Mouse (Mus musculus) CH12.LX (cell line): Measurements from ENCODE around the gene Acsm1.
"Not testable (repeated sequence)": the region's sequence is repeated elsewhere in the genome, so short reads cannot be mapped to it uniquely, and the experiment has no call there.

ENCODE experiments used
- EP300 ChIP-seq: IDR thresholded peaks from 2 replicates; pipeline ENCODE4 v1.6.1; 2011; ENCODE audit warnings: low read length, improper control_type of control experiment
- MXI1 ChIP-seq: IDR thresholded peaks from 2 replicates; pipeline ENCODE4 v1.6.1; 2011; ENCODE audit warnings: mild to moderate bottlenecking, low read depth, low read length, improper control_type of control experiment
- POLR2A ChIP-seq: IDR thresholded peaks from 2 replicates; pipeline ENCODE4 v1.6.1; 2011; ENCODE audit warnings: low read depth, mild to moderate bottlenecking, improper control_type of control experiment, low read length
- UBTF ChIP-seq: IDR thresholded peaks from 2 replicates; pipeline ENCODE4 v1.6.1; 2012; ENCODE audit warnings: low read depth, mild to moderate bottlenecking, inconsistent platforms, low read length, improper control_type of control experiment, moderate library complexity

DNA sequence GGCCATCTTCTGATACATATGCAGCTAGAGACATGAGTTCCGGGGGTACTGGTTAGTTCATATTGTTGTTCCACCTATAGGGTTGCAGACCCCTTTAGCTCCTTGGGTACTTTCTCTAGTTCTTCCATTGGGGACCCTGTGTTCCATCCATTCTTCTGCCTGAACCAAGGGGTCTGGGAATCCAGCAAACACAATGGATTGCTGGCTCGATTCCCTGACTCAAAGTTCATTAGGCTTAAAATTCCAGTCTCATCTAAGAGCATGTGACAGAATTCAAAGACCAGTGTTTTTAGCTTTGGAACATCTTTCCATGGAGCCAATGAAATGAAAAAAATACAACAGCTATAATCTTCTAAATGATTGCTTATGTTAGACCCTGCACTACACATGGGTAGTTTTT, 44.4 kb upstream of the Acsm1 start:
- TF ChIP-seq UBTF, EP300, MXI1, POLR2A: not testable (repeated sequence)
